Mouse (Mus musculus) liver, adult 2 months (tissue): ENCODE results near the gene P2rx5. TPM values are rescaled to one million over a fixed set of nuclear protein-coding genes. Genes with fewer than 3 reads are reported as not detected.

Experiments used
- DNase-seq: peaks from one replicate; pipeline ENCODE4 v3.0.0-alpha.2; 2011; ENCODE audit warnings: low read depth, low spot score; ENCODE audit errors: extremely low read depth
- H3K27ac ChIP-seq: fragments of 200-500 bp; replicated peaks from 2 replicates; pipeline ENCODE4 v1.5.1; 2012; ENCODE audit warnings: low read depth, mild to moderate bottlenecking, control low read depth, inconsistent platforms, low read length; ENCODE audit not compliant: insufficient read depth
- H3K27me3 ChIP-seq: fragments of 200-500 bp; 2 replicates; pipeline ENCODE4 v1.6.1; 2012; ENCODE audit warnings: mild to moderate bottlenecking, moderate library complexity, low read length, inconsistent platforms; ENCODE audit not compliant: control insufficient read depth, insufficient read depth
- H3K36me3 ChIP-seq: fragments of 200-500 bp; 2 replicates; pipeline ENCODE4 v1.6.1; 2012; ENCODE audit warnings: low read length, inconsistent platforms; ENCODE audit not compliant: control insufficient read depth, insufficient read depth
- H3K4me1 ChIP-seq: fragments of 200-500 bp; 2 replicates; pipeline ENCODE4 v1.6.1; 2011; ENCODE audit warnings: low read length; ENCODE audit not compliant: control insufficient read depth, insufficient read depth
- H3K4me3 ChIP-seq: fragments of 200-500 bp; 2 replicates; pipeline ENCODE4 v1.5.1; 2011; ENCODE audit warnings: low read depth, mild to moderate bottlenecking, control low read depth, low read length, moderate library complexity; ENCODE audit not compliant: insufficient read depth
- H3K79me2 ChIP-seq: fragments of 200-500 bp; 2 replicates; pipeline ENCODE4 v1.6.1; 2012; ENCODE audit warnings: inconsistent platforms, mild to moderate bottlenecking, low read length, moderate library complexity; ENCODE audit not compliant: control insufficient read depth, insufficient read depth
- H3K9ac ChIP-seq: fragments of 200-500 bp; 2 replicates; pipeline ENCODE4 v1.6.1; 2012; ENCODE audit warnings: low read depth, mild to moderate bottlenecking, control low read depth, inconsistent platforms, low read length
- CTCF ChIP-seq: fragments of 200-500 bp; IDR thresholded peaks from 2 replicates; pipeline ENCODE4 v1.5.1; 2011; ENCODE audit warnings: low read depth, low read length, control low read depth
- POLR2A ChIP-seq: fragments of 200-500 bp; IDR thresholded peaks from 2 replicates; pipeline ENCODE4 v1.6.1; 2011; ENCODE audit warnings: low read length, control low read depth; ENCODE audit not compliant: insufficient read depth; ENCODE audit errors: extremely low read depth
- WGBS: fragments of 180-500 bp; shearing (Covaris S2); methylation state at CpG from one replicate; pipeline ENCODE4 v1.1.7; 2018; 5-methylcytosine and 5-hydroxymethylcytosine counted together
- polyA plus RNA-seq: library from polyadenylated mRNA; depleted of rRNA; stranded (reverse); fragments of >200 nt; gene quantifications from 2 replicates; pipeline ENCODE4 v1.2.3, GENCODE M21; 2012
- total RNA-seq: library from RNA; depleted of rRNA; stranded (reverse); fragments of >200 nt; gene quantifications from 2 replicates; pipeline ENCODE4 v1.2.3, GENCODE M21; 2014

P2rx5 gene
- total and polyA plus RNA-seq, 2 experiments: 0.06 to 0.09 TPM

DNA sequence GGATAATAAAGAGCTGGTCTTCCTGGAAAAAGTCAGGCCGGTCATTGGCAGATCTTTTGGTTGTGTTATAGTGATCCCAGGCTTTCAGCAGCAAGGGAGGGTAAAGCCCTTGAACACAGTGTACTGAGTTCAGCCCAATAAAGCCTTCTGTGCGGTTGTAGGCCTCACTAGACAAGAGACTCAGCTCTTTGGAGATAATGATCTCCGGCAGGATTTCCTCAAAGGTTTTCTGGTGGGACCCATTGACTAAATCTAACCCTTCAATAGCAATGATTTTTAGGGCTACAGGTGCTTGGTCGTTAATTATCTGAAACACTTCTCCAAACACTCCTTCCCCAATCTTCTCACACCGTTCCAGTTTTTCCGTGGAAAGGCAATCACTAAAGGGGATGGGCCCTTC lies 23.6 kb upstream of the P2rx5 start:
- TF ChIP-seq CTCF: no peak
- TF ChIP-seq POLR2A: no peak
- no peak overlapping the region for H3K27ac ChIP-seq
- H3K27me3 ChIP-seq: no peaks in the 10 kb centered on the region
- H3K79me2 ChIP-seq: 0 out of 2 replicates have a peak, but pooled peaks cover 3% of the 10 kb centered on the region
- 73% methylated on average over 6 of the region's 6 CpGs for WGBS
- H3K4me3 ChIP-seq: peak overlapping the region; percentile 77
- H3K9ac ChIP-seq: peak overlapping the region; percentile 43
- no peak for DNase-seq
- H3K36me3 ChIP-seq: no peaks in the 10 kb centered on the region
- peaks cover 4% of the 10 kb centered on the region; the same call in 1 of the 2 replicates for H3K4me1 ChIP-seq

GRCm38 (mm10) chr11:73137116-73137515 lies 23.1 kb upstream of the P2rx5 start:
- WGBS: 35% methylated on average over 11 of the region's 11 CpGs

GRCm38 (mm10) chr11:73137591-73138501 lies 22.4 kb upstream of the P2rx5 start, which contains the start of gene Haspin:
Gene Haspin (minus strand): TSS chr11:73138294.
- Histone ChIP-seq H3K79me2 (0 out of 2 replicates have a peak, but pooled peaks cover 3% of the 10 kb centered on the region), H3K4me3 (peak within 1 kb of the TSS; percentile 77), H3K9ac (peak within 1 kb of the TSS; percentile 72), H3K36me3 (no peaks in the 10 kb centered on the region), H3K4me1 (peaks cover 4% of the 10 kb centered on the region; the same call in 1 of the 2 replicates), H3K27me3 (no peaks in the 10 kb centered on the region), H3K27ac (no peak within 1 kb of the TSS)
- under 1% methylated on average over 84 of the region's 84 CpGs for whole genome bisulfite sequencing
- TF ChIP-seq POLR2A (no peak), CTCF (peak; percentile 95)
- DNase-seq: peak; percentile 69

More at GRCm38 (mm10) chr11:73137116-73137515, 23.1 kb upstream of the P2rx5 start:
- peak overlapping the region; percentile 77 for H3K4me3 ChIP-seq
- no peaks in the 10 kb centered on the region for H3K36me3 ChIP-seq
- H3K4me1 ChIP-seq: peaks cover 4% of the 10 kb centered on the region; the same call in 1 of the 2 replicates
- peak overlapping the region; percentile 72 for H3K9ac ChIP-seq
- DNase-seq: no peak
- H3K79me2 ChIP-seq: 0 out of 2 replicates have a peak, but pooled peaks cover 3% of the 10 kb centered on the region
- H3K27ac ChIP-seq: no peak overlapping the region
- no peaks in the 10 kb centered on the region for H3K27me3 ChIP-seq
- no peak for TF ChIP-seq POLR2A
- no peak for TF ChIP-seq CTCF

GRCm38 (mm10) chr11:73144261-73144681 lies 15.9 kb upstream of the P2rx5 start:
- Histone ChIP-seq H3K4me3 (no peak overlapping the region), H3K36me3 (no peaks in the 10 kb centered on the region), H3K27me3 (no peaks in the 10 kb centered on the region), H3K9ac (no peak overlapping the region), H3K79me2 (no peaks in the 10 kb centered on the region), H3K4me1 (no peaks in the 10 kb centered on the region), H3K27ac (no peak overlapping the region)
- 78% methylated on average over 1 of the region's 1 CpGs for WGBS
- TF ChIP-seq CTCF (no peak), POLR2A (no peak)
- no peak for DNase-seq

DNA sequence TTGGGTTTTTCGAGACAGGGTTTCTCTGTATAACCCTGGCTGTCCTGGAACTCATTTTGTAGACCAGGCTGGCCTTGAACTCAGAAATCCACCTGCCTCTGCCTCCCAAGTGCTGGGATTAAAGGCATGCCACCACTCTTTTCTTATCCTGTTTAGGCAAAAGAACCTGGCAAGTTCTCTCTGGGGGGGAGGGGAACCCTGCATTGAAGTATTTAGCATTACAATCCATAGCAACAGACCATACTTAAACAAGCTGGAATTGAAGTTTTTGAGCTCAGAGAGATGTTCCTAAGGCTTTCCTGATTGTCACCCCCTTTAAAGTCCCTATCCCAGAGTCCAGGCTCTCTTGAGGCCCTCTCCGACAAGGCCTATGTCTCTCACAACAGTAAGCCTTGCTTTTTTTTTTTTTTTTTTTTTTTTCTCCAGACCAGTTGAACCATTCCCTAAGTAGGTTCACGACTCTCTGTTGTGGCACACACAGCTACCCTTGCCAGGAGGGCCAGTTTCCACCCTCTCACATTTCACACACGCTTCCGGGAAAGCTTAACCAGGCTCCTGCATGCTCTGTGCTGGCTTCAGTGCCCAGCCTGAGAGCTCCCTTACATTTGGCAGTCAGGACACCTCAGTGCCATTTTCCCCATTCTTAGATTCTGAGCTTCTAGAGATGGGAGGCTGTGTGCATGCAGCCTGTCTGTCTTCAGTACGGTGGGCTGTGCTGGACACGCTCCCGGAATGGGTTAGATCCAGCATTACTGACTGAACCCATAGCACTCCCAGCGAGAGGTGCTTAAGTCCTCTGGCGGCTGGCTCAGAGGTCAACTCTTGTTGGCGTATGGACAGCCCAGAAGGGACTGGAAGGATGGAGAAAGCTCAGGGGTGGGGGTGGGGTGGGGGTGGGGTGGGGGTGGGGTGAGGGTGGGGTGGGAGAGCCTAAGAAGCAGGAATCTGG lies 13.9 kb upstream of the P2rx5 start:
- Histone ChIP-seq H3K27ac (no peak overlapping the region), H3K9ac (no peak overlapping the region), H3K4me1 (no peaks in the 10 kb centered on the region), H3K79me2 (no peaks in the 10 kb centered on the region), H3K4me3 (no peak overlapping the region), H3K36me3 (no peaks in the 10 kb centered on the region), H3K27me3 (no peaks in the 10 kb centered on the region)
- 80% methylated on average over 11 of the region's 11 CpGs for WGBS
- no peak for DNase-seq
- TF ChIP-seq POLR2A (no peak), CTCF (no peak)
